Mouse (Mus musculus) right cerebral cortex, postnatal 25 days (tissue): ENCODE results near the gene Nop2.

Experiments
- DNase-seq: peaks from one replicate; pipeline ENCODE4 v3.0.0; 2022

Gene Nop2

DNA sequence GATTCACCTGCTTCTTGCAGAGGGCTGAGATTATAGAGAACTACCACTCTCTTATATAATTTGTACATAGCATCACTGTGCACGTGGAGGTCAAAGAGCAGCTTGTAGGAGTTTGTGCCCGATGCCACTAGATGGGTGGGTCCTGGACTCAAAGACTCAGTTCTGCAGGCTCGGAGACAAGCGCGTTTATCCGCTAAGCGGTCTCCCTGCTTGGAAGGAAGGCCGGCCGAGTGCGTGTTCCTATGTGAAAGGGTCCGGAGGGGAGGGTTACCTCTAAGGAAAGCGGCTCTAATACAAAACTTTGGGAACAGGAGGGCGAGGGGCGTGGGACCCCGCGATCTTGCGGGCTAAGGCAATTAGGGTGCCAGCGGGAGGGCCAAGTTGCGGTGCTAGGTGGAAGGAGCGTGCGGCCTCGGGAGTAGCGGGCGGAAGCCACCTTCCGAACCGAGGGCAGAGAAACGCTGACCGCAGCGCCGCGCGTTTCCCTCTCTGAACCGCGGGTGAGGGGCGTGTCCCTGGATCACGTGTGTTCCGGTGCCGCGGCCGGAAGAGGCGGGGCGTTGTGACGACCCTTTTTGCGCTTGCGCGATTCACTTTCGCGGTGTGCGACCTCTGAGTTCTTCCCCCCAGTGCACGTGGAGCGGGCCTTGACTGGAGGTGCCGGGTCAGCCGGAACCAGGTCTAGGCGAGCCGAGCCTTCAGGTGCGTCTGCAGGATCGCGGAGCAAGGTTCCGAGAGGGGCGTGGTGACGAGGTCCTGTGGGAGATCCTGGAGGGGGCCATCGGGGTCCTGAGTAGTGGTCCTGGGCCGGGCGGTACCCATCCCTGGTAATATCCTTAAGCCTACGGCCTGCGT lies at the start of gene Nop2:
Nop2 (plus strand) TSS at position 608 of the 855 bp plus-strand sequence.
- peak; percentile 82 for DNase-seq

DNA sequence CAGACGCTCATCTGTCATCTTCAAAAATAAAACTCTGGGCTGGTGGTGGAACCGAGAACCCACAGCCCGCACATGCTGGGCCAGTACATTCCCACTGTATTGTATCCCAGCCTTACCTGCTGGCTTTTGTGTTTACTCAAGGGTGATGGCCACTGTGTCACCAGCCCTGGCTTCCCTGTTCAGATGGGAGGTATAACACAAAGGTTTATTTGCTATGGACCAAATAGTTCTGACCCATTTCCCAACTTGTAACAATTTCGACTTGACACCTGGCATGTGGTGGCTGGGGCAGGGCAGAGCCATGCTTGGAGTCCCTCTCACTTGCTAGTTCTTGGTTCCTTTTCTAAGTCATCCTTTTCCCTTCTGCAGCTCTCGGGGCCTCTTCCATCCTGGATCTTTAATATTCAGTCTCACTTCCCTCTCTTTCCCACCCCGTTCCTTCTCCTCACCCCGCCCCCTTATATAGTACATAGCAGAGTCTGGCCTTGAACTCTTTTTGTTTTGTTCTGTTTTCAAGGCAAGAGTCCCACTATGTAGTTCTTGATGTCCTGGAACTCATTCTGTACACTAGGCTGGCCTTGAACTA lies 48.8 kb upstream of the Nop2 start:
- DNase-seq: no peak

DNA sequence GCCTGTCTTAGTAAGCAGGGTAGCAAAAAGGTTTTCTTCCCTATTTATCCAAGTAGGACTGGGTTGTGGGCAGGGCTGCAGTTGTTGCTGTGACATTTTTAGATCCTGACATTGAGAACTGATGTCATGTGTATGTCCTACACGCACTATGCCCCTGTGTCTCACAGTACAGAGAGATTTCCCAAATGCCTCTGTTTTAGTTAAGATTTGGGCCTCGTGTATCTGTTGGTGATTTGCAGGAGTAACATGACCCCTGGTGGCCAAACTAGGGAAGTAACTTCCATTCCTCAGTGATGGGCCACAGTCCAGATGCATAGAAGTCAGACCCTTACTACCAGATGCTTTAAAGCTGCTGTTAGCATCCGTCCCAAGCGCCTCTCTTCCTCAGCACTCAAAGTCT lies 47.3 kb upstream of the Nop2 start:
- no peak for DNase-seq

DNA sequence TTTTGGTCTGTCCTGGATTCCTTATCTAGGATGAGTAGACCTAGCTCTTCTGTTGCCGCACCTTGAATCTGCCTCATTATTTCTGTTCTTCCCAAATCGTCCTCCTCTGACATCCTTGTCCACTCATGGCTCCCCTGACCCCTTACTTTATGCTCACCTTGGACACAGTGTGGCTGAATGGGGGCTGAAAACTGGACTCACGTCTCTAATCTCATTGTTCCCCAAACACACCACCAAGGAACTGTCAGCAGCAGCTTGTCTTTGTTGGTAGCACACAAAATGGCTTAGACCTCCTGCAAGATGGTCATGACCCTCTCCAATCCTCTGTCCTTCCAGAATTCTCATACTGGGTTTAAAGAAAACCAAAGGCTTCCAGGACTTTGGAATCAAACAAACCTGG lies 43.8 kb upstream of the Nop2 start:
- no peak for DNase-seq

DNA sequence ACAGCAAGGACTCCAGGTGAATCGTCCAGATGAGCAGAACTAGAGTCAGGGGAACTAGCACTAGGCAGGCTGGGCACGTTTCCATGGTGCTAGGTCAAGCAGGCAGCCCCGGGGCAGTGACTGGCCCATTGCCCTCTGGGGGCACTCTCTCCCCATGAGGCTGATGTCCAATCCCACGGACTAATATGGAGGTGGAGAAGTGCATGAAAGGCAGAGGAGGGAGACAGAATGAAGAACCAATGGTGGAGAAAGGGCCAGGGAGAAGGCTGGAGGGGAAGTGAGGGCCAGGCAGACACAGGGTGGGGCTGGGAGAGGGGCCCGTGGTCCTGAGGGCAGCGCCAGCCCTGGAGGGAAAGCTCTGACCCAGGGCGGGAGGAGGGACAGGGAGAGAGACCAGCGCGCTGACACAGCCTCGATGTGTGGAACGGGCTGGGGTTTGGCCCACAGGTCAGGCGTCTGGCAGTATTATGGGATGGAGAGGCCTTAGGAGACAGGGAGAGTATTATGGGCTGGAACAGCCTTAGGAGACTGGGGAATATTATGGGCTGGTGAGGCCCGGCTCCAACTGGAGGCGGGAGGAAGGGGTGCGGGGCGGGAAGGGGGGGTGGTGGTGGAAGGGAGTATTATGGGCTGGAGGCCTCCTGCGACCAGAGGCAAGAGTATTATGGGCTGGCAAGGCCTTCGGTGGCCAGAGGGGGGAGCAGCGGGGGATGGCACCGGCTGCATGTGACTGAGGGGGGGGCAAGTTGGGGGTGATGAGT lies 43.0 kb upstream of the Nop2 start:
- DNase-seq: peak; percentile 66

DNA sequence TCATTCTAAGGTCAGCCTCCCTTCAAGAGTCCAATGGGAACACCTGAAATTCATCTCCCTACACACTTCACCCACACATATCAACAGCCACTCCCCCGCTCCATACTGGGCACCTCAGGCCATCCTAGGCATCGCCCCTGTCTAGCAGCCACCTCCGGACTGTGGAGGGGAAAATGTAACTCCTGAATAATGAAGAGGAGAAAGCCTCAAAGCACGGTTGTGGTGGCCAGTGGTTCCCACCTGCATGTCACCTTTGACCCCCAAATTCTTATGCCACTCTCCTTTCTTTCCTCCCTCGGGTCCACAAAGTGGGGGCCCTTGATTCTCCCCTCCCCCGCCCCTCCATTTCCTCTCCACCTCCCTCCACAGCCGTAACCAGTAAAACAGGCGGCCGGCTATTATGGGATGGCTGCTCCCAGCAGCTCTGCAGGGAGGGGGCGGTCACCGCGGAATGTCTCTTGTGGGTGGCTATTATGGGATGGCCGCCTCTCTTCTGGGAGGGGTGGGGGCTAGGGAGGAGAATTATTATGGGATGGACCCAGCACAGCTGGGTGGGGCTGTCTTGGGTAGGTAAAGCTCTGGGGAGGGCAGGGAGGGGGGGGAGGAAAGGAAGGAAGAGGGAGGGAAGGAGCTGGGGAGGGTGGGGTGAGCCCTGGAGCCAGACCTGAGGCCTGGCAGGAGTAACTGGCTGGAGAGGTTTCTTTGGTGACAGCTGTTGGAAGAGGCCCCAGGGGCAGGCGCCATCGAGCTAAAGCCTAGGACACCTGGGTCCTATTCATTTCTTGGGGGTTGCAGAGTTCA lies 42.0 kb upstream of the Nop2 start:
- DNase-seq: peak; percentile 87

DNA sequence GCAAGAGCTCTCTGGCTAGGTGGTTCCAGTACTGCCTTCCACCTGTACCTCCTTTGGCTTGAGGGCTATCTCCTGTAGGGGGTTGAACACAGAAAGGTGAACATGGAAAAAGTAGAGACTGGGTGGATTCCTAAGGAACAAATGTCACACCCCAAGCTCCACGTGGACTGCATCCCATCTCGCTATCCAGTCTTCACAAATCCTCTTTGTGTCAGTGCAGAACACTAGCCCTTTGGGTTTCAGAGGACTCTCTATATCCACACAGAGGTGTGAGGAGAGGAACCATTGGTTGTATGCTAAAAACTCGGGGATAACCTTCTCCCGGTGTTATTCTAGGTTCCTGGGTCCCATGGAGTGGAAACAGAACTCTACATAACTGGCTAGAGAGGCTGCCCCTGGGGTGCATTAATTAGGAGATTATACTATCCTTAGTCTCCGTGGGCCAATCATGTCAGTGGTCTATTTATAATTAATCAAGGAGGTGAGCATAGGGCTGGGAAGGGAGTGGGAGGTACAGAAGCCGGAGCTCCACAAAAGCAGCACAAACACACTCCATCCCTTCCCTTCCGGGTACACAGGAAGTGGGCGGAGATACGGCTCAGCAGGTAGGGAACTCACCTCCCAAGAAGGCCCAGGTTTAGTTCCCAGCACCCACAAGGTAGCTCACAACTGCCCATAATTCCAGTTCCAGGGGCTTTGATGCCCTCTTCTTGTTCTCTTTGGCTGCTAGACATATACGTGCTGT lies 41.2 kb upstream of the Nop2 start:
- no peak for DNase-seq

DNA sequence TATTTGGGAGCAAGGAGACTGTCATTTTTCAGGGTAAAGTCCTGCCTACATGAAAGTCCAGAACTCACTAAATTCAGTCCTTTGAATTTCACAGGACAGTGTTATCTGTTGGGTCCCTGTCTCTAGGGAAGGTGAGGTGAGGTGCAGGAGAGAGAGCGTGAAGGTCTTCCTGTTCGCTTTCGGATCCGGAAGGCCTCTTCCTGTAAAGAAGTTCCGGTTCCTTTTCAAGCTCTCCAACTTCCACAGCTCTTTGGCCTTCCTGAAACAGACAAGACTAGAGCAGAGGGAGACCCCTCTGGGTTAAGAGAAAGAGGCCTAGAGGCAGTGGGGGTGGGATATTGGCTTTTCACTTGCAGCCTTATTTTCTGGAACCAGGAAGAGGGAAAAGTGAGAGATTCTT lies 39.3 kb upstream of the Nop2 start:
- DNase-seq: no peak

DNA sequence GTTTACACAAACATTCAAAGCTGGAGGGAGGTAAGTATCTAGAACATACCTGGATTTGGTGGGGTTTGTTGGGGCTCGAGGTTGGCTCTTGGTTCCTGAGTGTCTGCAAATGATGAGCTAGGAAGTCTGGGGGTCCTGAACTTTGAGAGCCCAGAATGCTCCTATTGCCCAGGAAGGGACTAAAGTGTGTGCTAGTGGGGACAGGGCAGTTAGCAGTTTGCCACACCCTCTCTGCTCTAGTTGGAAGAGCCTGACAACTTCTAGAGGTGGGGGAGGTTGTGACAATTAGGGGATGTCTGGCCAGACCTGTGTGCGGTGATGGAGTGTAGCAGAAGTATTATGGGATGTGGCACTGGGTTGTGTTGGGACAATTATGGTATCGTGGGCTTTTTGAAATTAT lies 36.9 kb upstream of the Nop2 start:
- no peak for DNase-seq

DNA sequence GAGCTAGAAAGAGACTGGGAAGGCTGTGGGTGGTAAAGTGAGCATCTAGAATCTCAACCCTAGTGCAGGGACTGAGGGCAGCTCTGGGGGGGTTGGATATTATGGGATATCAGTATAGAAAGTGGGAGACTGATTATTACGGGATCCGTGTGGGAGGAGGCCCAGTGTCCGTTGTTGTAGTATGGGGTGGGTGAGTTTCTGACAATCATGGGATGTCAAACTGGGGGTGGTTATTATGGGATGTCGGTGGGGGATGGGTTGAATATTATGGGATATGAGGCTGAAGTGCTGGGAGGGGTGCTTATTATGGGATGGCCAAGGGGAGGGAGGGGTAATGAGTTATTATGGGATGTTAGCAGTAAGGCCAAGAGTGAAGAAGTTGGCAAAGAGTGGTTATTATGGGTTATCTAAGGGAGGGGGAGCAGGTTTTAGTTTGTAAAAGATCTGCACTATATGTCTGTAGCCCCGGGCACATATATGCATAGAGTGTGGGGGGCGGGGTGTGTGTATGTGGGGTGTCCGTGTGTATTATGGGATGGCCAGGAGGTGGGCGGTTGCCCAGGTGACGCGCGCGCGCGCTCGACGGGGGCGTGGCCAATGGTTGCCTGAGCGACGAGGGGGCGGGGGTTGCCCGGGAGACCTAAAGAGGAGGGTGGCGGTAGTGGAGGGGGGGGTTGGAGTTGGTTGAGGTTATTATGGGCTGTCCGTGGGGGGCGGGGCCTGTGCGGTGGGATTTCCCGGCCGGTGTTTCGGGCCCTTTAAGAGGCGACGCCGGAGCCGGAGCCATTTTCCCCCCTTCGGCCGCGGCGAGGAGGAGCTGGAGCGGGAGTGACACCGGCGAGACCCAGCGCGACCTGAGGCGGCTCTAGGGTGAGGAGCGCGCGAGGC lies 36.1 kb upstream of the Nop2 start, which contains the start of gene Chd4:
Chd4 (plus strand) TSS at position 591 of the 888 bp plus-strand sequence.
- peak; percentile 88 for DNase-seq

DNA sequence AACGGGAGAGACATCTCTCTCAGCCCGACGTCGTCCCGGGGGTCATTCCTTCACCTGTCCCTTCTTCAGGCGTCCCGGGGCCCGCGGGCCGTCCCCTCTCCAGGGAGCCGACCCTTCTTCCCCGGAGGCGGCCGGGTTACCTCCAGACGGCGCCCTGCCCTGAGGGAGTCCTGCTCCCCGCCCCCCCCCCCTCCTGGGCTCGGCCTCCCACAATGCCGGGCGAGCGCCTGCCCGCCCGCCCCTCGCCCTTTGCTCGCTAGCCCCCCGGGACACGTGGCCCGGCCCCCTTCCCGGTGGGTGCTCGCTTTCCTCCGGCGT lies 35.5 kb upstream of the Nop2 start:
- no peak for DNase-seq

DNA sequence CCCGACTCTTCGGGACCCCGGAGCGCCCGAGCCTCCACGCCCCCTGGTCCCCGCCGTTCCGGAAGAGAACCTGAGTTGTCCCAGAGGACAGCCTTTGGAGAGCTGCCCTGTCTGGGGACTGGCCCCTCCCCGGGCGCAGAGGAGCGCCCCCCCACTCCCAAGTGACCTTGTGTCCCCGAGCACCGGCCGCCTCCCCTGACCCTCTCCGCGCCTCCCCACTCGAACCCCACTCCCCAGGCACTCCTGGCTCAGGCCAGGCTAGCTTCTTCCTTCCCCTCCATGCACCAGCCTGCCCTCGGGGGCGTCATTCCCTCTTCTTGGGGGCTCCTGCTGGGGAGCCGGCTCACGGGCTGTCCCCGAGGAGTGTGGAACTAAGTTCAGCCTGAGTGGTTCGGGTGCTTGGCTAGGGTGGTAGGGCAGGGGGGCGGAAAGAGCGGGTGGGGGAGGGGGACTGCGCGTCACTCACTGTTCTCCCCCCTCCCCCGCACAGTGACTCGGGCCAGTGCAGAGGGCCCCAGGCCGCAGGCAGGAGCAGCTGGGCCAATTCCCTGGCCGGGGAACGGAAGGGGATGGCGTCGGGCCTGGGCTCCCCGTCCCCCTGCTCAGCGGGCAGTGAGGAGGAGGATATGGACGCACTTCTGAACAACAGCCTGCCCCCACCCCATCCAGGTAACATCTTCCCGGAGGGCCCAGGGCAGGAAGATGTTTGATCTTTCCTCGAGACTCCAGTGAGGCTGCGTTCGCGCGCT lies 34.9 kb upstream of the Nop2 start:
- DNase-seq: peak; percentile 47

DNA sequence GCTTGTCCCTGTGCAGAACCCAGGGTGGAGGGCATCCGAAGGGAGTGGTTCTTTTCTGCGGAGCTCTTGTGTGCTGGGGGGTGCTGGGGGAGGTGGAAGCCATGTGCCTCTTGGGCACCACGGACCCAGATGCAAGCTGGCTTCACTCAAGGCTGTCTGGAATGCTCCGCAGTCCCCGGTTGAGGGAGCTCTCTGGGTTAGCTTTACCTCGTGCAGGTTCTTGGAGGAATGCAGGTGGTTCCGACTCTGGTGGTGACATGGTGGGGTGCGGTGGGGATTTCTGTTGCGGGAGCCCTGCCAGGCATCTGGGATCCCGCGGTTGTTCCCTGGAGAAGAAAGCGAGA lies 34.4 kb upstream of the Nop2 start:
- DNase-seq: peak; percentile 55

DNA sequence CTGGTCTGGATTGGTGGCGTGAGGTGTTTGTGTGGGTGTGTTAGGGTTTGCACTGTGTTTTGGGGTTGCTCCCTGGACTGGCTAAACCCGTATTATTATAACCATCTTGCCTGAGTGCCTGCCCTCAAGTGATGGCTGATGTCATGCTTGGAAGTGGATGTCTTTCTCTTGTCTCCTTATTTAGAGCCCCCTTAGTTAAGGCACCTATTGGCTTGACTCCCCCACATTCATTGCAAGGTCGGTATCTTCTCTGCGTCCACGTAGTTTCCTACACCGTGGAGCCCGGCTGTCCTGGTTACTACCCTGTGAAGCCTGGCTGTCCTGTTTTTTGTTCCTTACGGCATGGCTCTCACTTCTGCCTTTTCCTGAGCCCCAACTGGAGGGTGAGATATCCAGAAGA lies 33.8 kb upstream of the Nop2 start:
- no peak for DNase-seq

DNA sequence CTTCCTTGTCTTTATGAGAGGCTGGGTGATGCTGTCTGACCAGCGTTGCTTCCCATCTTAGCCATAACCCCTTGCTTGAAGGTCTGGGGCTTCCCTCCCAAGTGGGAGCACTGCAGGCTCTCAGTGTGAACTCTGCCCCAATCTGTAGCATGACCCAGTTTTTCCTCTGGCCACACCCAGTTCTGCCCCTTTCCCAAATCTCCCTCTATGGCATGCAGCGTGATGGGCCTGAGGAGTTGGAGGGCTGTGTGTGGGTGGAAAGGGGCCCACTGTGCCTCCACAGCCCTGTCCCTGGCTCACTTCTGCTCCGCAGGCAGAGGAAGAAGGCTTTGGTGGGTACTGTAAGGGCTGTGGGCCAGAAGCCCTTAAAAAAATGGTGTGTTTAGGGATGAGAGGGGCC lies 33.2 kb upstream of the Nop2 start:
- no peak for DNase-seq

DNA sequence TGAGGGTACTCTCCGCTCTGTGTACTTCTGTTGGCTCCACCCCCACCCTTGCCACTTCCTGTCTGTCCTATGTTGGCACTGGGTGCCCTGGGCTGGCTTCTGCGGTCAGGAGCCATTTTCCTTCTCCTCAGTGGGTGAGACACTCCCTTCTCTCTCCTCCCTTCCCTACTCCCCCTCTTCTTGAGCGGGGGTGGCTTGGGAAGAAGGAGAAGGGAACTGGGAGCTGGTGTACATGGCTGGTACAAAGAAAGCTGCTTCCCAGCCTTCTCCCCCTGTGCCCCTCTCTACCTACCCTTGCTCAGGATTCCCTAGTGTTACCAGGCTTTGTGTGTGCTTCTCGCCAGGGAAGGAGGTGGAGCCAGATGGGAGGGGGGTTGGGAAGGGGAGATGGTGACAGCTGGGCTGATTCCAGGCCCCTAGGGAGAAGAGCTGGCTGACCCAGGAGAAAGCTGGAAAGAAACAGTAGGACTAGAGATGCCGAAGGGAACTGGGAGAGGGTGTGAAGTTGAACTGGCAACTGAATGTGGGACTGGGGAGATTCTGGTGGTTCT lies 32.2 kb upstream of the Nop2 start:
- DNase-seq: no peak

DNA sequence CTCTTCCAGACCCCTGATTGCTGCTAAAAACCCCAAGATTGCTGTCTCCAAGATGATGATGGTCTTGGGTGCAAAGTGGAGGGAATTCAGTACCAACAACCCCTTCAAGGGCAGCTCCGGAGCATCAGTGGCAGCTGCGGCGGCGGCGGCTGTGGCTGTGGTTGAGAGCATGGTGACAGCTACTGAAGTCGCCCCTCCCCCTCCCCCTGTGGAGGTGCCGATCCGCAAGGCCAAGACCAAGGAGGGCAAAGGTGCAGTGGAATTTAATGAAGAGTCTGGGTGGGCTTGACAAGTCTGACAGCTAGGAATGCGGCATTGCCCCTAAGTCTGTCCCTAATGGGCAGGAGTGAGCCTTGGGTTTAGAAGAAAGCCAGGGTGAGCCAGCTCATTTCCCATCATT lies 30.3 kb upstream of the Nop2 start:
- DNase-seq: no peak

DNA sequence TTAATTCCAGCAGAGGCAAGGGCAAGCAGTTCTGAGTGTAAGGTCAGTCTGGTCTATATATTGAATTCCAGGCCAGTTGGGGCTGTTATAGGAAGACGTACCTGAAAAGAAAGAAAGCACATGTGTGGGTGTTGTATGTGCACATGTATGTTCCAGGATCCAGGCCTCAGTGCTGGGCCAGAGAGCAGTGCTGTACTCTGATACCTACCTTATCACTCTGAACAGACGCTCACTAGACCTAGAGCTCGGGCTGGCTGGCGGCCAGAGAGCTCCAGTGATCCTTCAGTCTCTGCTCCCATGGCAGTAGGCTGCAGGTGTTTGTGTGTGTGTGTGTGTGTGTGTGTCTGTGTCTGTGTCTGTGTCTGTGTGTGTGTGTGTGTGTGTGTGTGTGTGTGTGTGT lies 27.5 kb upstream of the Nop2 start:
- DNase-seq: no peak

DNA sequence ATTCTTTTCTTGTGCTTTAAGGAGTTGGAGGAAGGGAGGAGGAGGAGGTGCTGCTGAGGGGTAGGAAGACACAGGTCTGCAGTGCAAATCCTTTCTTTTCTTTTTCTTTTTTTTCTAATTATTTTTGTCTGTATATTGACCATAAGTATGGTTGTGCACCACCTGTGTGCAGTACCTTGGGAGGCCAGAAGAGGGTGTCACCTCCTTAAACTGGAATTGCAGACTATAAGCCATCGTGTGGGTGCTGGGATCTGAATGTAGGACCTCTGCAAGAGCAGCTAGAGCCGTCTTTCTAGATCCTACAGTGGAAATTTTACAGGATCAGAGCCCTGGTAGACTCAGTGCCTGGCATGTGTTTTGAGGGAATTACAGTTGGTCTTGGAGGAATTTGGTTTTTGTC lies 24.0 kb upstream of the Nop2 start:
- DNase-seq: no peak

DNA sequence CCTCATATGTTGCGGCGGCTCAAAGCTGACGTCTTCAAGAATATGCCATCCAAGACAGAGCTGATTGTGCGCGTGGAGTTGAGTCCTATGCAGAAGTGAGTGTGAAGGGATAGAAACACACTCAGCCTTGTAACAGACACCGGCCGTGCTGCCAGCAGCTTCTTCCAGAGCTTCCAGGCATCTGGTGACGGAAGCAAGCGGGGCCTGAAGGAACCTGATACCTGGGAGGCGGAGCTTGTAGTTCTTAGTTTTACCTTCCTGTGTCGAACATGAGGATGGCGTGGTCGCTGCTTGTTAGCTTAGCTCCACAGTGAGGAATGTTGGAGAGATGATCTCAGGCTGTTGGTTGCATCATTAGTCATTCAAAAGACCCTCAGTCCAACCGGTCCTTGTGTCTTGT lies 22.3 kb upstream of the Nop2 start:
- no peak for DNase-seq
